Mouse (Mus musculus): Measurements from ENCODE around the gene Tmem242. TPM values are rescaled to one million over a fixed set of nuclear protein-coding genes. Genes with fewer than 3 reads are reported as not detected.

Tmem242 gene
- total and polyA plus RNA-seq, 2 experiments, result 12.9 to 59.8 TPM

DNA sequence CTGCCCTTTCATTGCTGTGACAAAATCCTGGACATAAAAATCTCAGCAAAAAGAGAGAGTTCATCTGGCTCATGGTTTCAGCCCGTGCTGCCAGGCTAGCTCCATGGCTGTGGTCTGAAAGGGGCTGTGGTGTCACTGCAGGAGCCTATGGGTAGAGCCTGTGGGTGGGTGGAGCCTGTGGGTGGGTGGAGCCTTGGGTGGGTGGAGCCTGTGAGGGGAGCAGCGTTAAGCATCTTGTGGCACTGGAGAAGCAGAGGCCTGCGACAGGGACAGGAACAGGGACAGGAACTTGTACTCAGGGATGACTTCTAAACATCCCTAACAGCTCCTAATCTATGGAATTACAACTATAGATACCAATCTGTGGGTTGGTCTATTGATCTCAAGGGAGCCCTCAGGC is 32.2 kb upstream of the Tmem242 start:
- Histone ChIP-seq H3K27ac (replicated peaks; ENCODE audit: insufficient read depth, low read depth, low read length) (no peak overlapping the region), H3K9ac (ENCODE audit: low read depth, low read length) (no peak overlapping the region), H3K27me3 (ENCODE audit: control insufficient read depth, insufficient read depth, low read length) (no peaks in the 10 kb centered on the region), H3K36me3 (ENCODE audit: control insufficient read depth, insufficient read depth, low read length) (no peaks in the 10 kb centered on the region), H3K4me3 (ENCODE audit: insufficient read depth, low read depth, low read length) (no peak overlapping the region), H3K79me2 (ENCODE audit: control insufficient read depth, insufficient read depth, low read length) (no peaks in the 10 kb centered on the region), H3K4me1 (ENCODE audit: control insufficient read depth, insufficient read depth, low read length) (no peaks in the 10 kb centered on the region)
- no peak for DNase-seq (ENCODE audit: extremely low read depth, low read depth, low spot score)
- no peak for TF ChIP-seq POLR2A (IDR thresholded peaks at IDR 0.05; ENCODE audit: extremely low read depth, insufficient read depth, low read length)
- no peak for TF ChIP-seq CTCF (IDR thresholded peaks at IDR 0.05; ENCODE audit: low read depth, low read length)
- WGBS, result 52% methylated on average over 3 of the region's 3 CpGs

DNA sequence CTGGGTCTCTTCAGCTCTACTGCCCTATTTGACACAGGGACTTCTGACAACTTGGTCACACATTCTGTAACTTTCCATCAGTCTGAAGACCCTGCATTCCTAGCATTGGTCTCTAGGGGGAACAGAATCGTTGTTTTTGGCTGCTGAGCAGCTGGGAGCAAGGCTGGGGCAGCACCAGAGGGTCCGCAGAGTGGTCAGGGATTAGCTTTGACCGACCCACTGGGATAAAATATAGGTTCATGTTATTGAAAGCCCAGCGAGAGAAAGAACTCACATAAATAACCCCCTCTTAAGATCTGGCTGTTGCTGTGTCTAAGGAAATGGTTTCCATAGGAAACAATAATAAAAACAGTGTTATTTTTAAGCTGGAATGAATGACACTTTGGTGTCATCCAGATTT is 27.1 kb upstream of the Tmem242 start:
- no peak for DNase-seq (ENCODE audit: extremely low read depth, low read depth, low spot score)
- Histone ChIP-seq H3K36me3 (ENCODE audit: control insufficient read depth, insufficient read depth, low read length) (no peaks in the 10 kb centered on the region), H3K27me3 (ENCODE audit: control insufficient read depth, insufficient read depth, low read length) (no peaks in the 10 kb centered on the region), H3K9ac (ENCODE audit: low read depth, low read length) (no peak overlapping the region), H3K27ac (replicated peaks; ENCODE audit: insufficient read depth, low read depth, low read length) (no peak overlapping the region), H3K79me2 (ENCODE audit: control insufficient read depth, insufficient read depth, low read length) (no peaks in the 10 kb centered on the region), H3K4me1 (ENCODE audit: control insufficient read depth, insufficient read depth, low read length) (no peaks in the 10 kb centered on the region), H3K4me3 (ENCODE audit: insufficient read depth, low read depth, low read length) (no peak overlapping the region)
- WGBS, result 46% methylated on average over 4 of the region's 4 CpGs
- no peak for TF ChIP-seq CTCF (IDR thresholded peaks at IDR 0.05; ENCODE audit: low read depth, low read length)
- no peak for TF ChIP-seq POLR2A (IDR thresholded peaks at IDR 0.05; ENCODE audit: extremely low read depth, insufficient read depth, low read length)

DNA sequence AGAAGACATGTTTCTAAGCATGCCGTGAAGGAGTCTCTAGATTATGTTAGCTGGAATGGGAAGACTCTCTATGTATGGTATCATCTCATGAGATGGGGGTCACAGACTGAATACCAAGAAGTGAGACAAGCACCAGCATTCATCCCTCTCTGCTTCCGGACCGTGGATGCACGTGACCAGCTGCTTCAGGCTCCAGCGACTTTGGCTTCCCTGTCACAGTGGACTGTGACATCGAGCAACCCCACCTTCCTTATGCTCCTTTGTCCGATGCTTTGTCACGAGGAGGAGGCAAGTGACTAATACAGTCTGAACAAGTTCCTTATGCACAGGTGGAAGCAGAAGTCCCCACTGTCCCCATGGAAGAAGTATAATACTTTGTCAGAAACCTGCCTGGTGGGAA is 26.7 kb upstream of the Tmem242 start:
- Histone ChIP-seq H3K4me1 (ENCODE audit: control insufficient read depth, insufficient read depth, low read length) (no peaks in the 10 kb centered on the region), H3K27ac (replicated peaks; ENCODE audit: insufficient read depth, low read depth, low read length) (no peak overlapping the region), H3K27me3 (ENCODE audit: control insufficient read depth, insufficient read depth, low read length) (no peaks in the 10 kb centered on the region), H3K79me2 (ENCODE audit: control insufficient read depth, insufficient read depth, low read length) (no peaks in the 10 kb centered on the region), H3K9ac (ENCODE audit: low read depth, low read length) (no peak overlapping the region), H3K36me3 (ENCODE audit: control insufficient read depth, insufficient read depth, low read length) (no peaks in the 10 kb centered on the region), H3K4me3 (ENCODE audit: insufficient read depth, low read depth, low read length) (no peak overlapping the region)
- WGBS, result 83% methylated on average over 8 of the region's 8 CpGs
- no peak for DNase-seq (ENCODE audit: extremely low read depth, low read depth, low spot score)
- TF ChIP-seq CTCF (IDR thresholded peaks at IDR 0.05; ENCODE audit: low read depth, low read length) (no peak), POLR2A (IDR thresholded peaks at IDR 0.05; ENCODE audit: extremely low read depth, insufficient read depth, low read length) (no peak)

DNA sequence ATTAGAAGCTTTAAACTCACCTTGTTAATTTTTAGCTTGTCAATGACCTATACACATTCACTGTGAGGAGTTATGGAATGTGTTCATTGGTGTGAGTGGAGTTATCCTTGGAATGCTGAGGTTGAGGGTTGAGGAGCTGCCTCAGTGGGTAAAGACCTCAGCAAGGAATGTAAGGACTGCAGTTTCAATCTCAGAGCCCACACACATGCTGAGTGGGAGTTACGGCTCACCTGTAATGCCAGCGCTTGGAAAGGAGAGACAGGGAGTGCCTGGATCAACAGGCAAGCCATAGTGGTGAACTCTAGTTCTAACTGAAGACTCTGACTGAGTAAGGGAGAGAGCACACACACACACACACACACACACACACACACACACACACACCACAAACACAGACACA is 23.9 kb upstream of the Tmem242 start:
- H3K4me1 ChIP-seq (ENCODE audit: control insufficient read depth, insufficient read depth, low read length), result no peaks in the 10 kb centered on the region
- 86% methylated on average over 2 of the region's 2 CpGs for WGBS
- H3K9ac ChIP-seq (ENCODE audit: low read depth, low read length), result no peak overlapping the region
- TF ChIP-seq CTCF (IDR thresholded peaks at IDR 0.05; ENCODE audit: low read depth, low read length) (no peak), POLR2A (IDR thresholded peaks at IDR 0.05; ENCODE audit: extremely low read depth, insufficient read depth, low read length) (no peak)
- H3K27me3 ChIP-seq (ENCODE audit: control insufficient read depth, insufficient read depth, low read length), result no peaks in the 10 kb centered on the region
- no peak overlapping the region for H3K27ac ChIP-seq (replicated peaks; ENCODE audit: insufficient read depth, low read depth, low read length)
- no peak overlapping the region for H3K4me3 ChIP-seq (ENCODE audit: insufficient read depth, low read depth, low read length)
- no peak for DNase-seq (ENCODE audit: extremely low read depth, low read depth, low spot score)
- no peaks in the 10 kb centered on the region for H3K79me2 ChIP-seq (ENCODE audit: control insufficient read depth, insufficient read depth, low read length)
- no peaks in the 10 kb centered on the region for H3K36me3 ChIP-seq (ENCODE audit: control insufficient read depth, insufficient read depth, low read length)

DNA sequence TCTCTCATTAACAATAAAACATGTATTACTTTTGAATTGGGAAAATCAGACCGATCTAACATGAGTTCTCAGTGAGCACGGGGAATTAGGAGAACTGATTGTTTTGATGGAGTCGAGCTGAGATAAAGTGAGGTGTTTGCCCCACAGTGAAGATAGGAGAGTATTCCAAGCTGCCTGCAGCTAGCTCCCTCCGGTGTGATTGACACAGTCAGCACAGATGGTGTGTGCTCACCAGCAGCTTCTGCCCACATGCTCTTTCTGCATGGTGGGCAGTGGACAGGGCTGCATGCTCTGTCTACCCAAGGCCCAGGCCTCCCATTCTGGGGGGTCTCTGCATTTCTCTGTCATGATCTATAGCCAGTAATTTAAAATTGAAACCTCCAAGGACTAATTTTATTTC is 13.6 kb upstream of the Tmem242 start:
- WGBS, result 61% methylated on average over 4 of the region's 4 CpGs
- no peaks in the 10 kb centered on the region for H3K36me3 ChIP-seq (ENCODE audit: control insufficient read depth, insufficient read depth, low read length)
- no peak for TF ChIP-seq CTCF (IDR thresholded peaks at IDR 0.05; ENCODE audit: low read depth, low read length)
- TF ChIP-seq POLR2A (IDR thresholded peaks at IDR 0.05; ENCODE audit: extremely low read depth, insufficient read depth, low read length), result no peak
- H3K9ac ChIP-seq (ENCODE audit: low read depth, low read length), result no peak overlapping the region
- no peak overlapping the region for H3K4me3 ChIP-seq (ENCODE audit: insufficient read depth, low read depth, low read length)
- no peaks in the 10 kb centered on the region for H3K4me1 ChIP-seq (ENCODE audit: control insufficient read depth, insufficient read depth, low read length)
- no peak overlapping the region for H3K27ac ChIP-seq (replicated peaks; ENCODE audit: insufficient read depth, low read depth, low read length)
- no peaks in the 10 kb centered on the region for H3K27me3 ChIP-seq (ENCODE audit: control insufficient read depth, insufficient read depth, low read length)
- DNase-seq (ENCODE audit: extremely low read depth, low read depth, low spot score), result no peak
- no peaks in the 10 kb centered on the region for H3K79me2 ChIP-seq (ENCODE audit: control insufficient read depth, insufficient read depth, low read length)

DNA sequence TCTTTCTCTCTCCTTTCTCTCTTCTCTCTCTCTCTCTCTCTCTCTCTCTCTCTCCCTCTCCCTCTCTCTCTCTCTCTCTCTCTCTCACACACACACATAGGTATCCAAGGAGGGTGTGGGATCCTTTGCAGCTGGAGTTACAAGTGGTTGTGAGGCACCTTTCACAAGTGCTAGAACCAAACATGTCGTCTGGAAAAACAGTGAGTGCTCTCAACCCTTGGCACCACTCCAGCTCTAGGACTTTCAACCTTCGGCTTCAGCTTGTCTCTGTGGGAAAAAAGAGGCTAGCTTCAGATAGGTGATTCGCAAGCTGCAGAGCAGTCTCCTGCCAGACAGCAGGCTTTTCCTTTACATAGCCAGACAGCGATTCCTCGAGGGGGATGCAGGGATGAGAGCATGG is 3.7 kb upstream of the Tmem242 start:
- H3K27ac ChIP-seq (replicated peaks; ENCODE audit: insufficient read depth, low read depth, low read length), result no peak overlapping the region
- no peaks in the 10 kb centered on the region for H3K36me3 ChIP-seq (ENCODE audit: control insufficient read depth, insufficient read depth, low read length)
- no peak overlapping the region for H3K4me3 ChIP-seq (ENCODE audit: insufficient read depth, low read depth, low read length)
- no peaks in the 10 kb centered on the region for H3K27me3 ChIP-seq (ENCODE audit: control insufficient read depth, insufficient read depth, low read length)
- TF ChIP-seq POLR2A (IDR thresholded peaks at IDR 0.05; ENCODE audit: extremely low read depth, insufficient read depth, low read length) (no peak), CTCF (IDR thresholded peaks at IDR 0.05; ENCODE audit: low read depth, low read length) (no peak)
- no peaks in the 10 kb centered on the region for H3K79me2 ChIP-seq (ENCODE audit: control insufficient read depth, insufficient read depth, low read length)
- no peak overlapping the region for H3K9ac ChIP-seq (ENCODE audit: low read depth, low read length)
- WGBS, result 34% methylated on average over 5 of the region's 5 CpGs
- H3K4me1 ChIP-seq (ENCODE audit: control insufficient read depth, insufficient read depth, low read length), result peaks cover 4% of the 10 kb centered on the region
- DNase-seq (ENCODE audit: extremely low read depth, low read depth, low spot score), result no peak
